Mouse (Mus musculus) embryo, embryonic 11.5 days (tissue): ENCODE measurements at regions not wholly inside any gene's neighbourhood (a gene's known extent, or its start where the extent isn't known, plus 50 kb on each side); places are given as distances from the start of the nearest gene placed in this dataset.
A peak's percentile ranks its signal among the peaks of the same experiment; 100 is the strongest.

Experiments
- DNase-seq: peaks from one replicate; pipeline ENCODE4 v3.0.0-alpha.2; 2012; ENCODE audit warnings: low read depth, low spot score

- no peak for DNase-seq
These were observed 175.7 kb upstream of the Gjb5 start for GRCm38 (mm10) chr4:127533726-127534125.

- no peak for DNase-seq
These were observed 172.8 kb upstream of the Gjb5 start for GRCm38 (mm10) chr4:127530779-127531178.

GRCm38 (mm10) chr4:127522151-127522550 lies 164.2 kb upstream of the Gjb5 start:
- DNase-seq: no peak

- no peak for DNase-seq
These were observed 160.0 kb upstream of the Gjb5 start for GRCm38 (mm10) chr4:127517978-127518377.

- no peak for DNase-seq
These were observed 159.6 kb upstream of the Gjb5 start for GRCm38 (mm10) chr4:127517539-127517938.

GRCm38 (mm10) chr4:127509936-127510335 lies 152.0 kb upstream of the Gjb5 start:
- DNase-seq: no peak

GRCm38 (mm10) chr4:127502621-127503020 lies 144.6 kb upstream of the Gjb5 start:
- DNase-seq: no peak

GRCm38 (mm10) chr4:127501881-127502280 lies 143.9 kb upstream of the Gjb5 start:
- no peak for DNase-seq

- DNase-seq: no peak
These were observed 129.2 kb upstream of the Gjb5 start for GRCm38 (mm10) chr4:127487016-127487780.

- no peak for DNase-seq
These were observed 127.3 kb upstream of the Gjb5 start for GRCm38 (mm10) chr4:127485238-127485637.

GRCm38 (mm10) chr4:127482461-127482860 lies 124.5 kb upstream of the Gjb5 start:
- DNase-seq: no peak

- no peak for DNase-seq
These were observed 122.4 kb upstream of the Gjb5 start for GRCm38 (mm10) chr4:127480339-127480738.

GRCm38 (mm10) chr4:127469877-127470276 lies 111.9 kb upstream of the Gjb5 start:
- no peak for DNase-seq

- no peak for DNase-seq
These were observed 96.6 kb upstream of the Gjb5 start for GRCm38 (mm10) chr4:127454511-127455119.

GRCm38 (mm10) chr4:127452081-127452480 lies 94.1 kb upstream of the Gjb5 start:
- DNase-seq: no peak

GRCm38 (mm10) chr4:127445300-127445699 lies 87.3 kb upstream of the Gjb5 start:
- no peak for DNase-seq

- no peak for DNase-seq
These were observed 86.1 kb upstream of the Gjb5 start for GRCm38 (mm10) chr4:127444056-127444455.

- no peak for DNase-seq
These were observed 84.0 kb upstream of the Gjb5 start for GRCm38 (mm10) chr4:127442001-127442400.

GRCm38 (mm10) chr4:127440602-127441001 lies 82.6 kb upstream of the Gjb5 start:
- DNase-seq: no peak

- peak; percentile 23 for DNase-seq
These were observed 77.1 kb upstream of the Gjb5 start for GRCm38 (mm10) chr4:127435076-127435475.

GRCm38 (mm10) chr4:127430237-127430636 lies 72.3 kb upstream of the Gjb5 start:
- no peak for DNase-seq

GRCm38 (mm10) chr4:127429748-127430147 lies 71.8 kb upstream of the Gjb5 start:
- DNase-seq: no peak

GRCm38 (mm10) chr4:127423855-127424254 lies 65.9 kb upstream of the Gjb5 start:
- DNase-seq: no peak
